Comparison of ENCODE assay signal across 35 mouse cellular contexts in genomic region chr13:93712362-93712761, GRCm38 (mm10). TPM values are rescaled to one million over a fixed set of nuclear protein-coding genes. Genes with fewer than 3 reads are reported as not detected.
"Had no signal": no experiment of that assay in that cellular context is flagged by ENCODE, and none has a peak within 500 bp of the region (broad histone marks: within the 10 kb centered on the region; RNA-seq: fewer than 3 reads in every experiment).

No protein-coding gene starts in this region.

- ATAC-seq: forebrain, embryonic 13.5 days; forebrain, embryonic 14.5 days; forebrain, embryonic 15.5 days; forebrain, embryonic 16.5 days; forebrain, postnatal 0 days had no signal

- H3K9ac ChIP-seq: embryonic facial prominence, embryonic 12.5 days; embryonic facial prominence, embryonic 13.5 days; embryonic facial prominence, embryonic 15.5 days; forebrain, embryonic 12.5 days; forebrain, embryonic 13.5 days; forebrain, embryonic 15.5 days; forebrain, postnatal 0 days had no signal

- H3K4me3 ChIP-seq: embryonic facial prominence, embryonic 10.5 days; embryonic facial prominence, embryonic 12.5 days; embryonic facial prominence, embryonic 13.5 days; embryonic facial prominence, embryonic 15.5 days; erythroblast, embryonic 14.5 days; forebrain, embryonic 10.5 days; forebrain, embryonic 12.5 days; forebrain, embryonic 13.5 days; forebrain, embryonic 15.5 days; gastrocnemius, adult 2 months had no signal

- H3K4me2 ChIP-seq: embryonic facial prominence, embryonic 12.5 days; embryonic facial prominence, embryonic 13.5 days; embryonic facial prominence, embryonic 15.5 days; forebrain, embryonic 12.5 days; forebrain, embryonic 13.5 days; forebrain, embryonic 15.5 days had no signal

- H3K27ac ChIP-seq: embryonic facial prominence, embryonic 10.5 days; embryonic facial prominence, embryonic 12.5 days; embryonic facial prominence, embryonic 13.5 days; embryonic facial prominence, embryonic 15.5 days; forebrain, embryonic 10.5 days; forebrain, embryonic 12.5 days; forebrain, embryonic 13.5 days; forebrain, embryonic 15.5 days; gastrocnemius, adult 2 months had no signal

- DNase-seq: cerebellum, adult 18-20 months; cerebellum, adult 2 months; cerebellum, adult 8-10 months; cerebellum, adult 9-10 months; cerebellum, adult 9-11 months; cerebellum, postnatal 10 days; cerebellum, postnatal 14 days; cerebellum, postnatal 25 days; cerebellum, postnatal 36 days; embryo, embryonic 11 days; forebrain, postnatal 0 days; gastrocnemius, adult 2 months; gastrocnemius, postnatal 10 days; gastrocnemius, postnatal 14 days; gastrocnemius, postnatal 25 days; gastrocnemius, postnatal 36 days; heart, adult 18-20 months had no signal

- H3K27me3 ChIP-seq: embryonic facial prominence, embryonic 12.5 days; embryonic facial prominence, embryonic 13.5 days; embryonic facial prominence, embryonic 15.5 days; forebrain, embryonic 12.5 days; forebrain, embryonic 13.5 days; forebrain, embryonic 15.5 days had no signal

- H3K36me3 ChIP-seq: embryonic facial prominence, embryonic 10.5 days; embryonic facial prominence, embryonic 12.5 days; embryonic facial prominence, embryonic 13.5 days; embryonic facial prominence, embryonic 15.5 days; forebrain, embryonic 10.5 days; forebrain, embryonic 12.5 days; forebrain, embryonic 15.5 days had no signal

- H3K4me1 ChIP-seq: embryonic facial prominence, embryonic 12.5 days; embryonic facial prominence, embryonic 15.5 days; forebrain, embryonic 12.5 days; forebrain, embryonic 13.5 days; forebrain, embryonic 15.5 days had no signal

- H3K9me3 ChIP-seq: embryonic facial prominence, embryonic 10.5 days; embryonic facial prominence, embryonic 12.5 days; embryonic facial prominence, embryonic 13.5 days; embryonic facial prominence, embryonic 15.5 days; forebrain, embryonic 10.5 days; forebrain, embryonic 12.5 days; forebrain, embryonic 13.5 days; forebrain, embryonic 15.5 days had no signal

RNA-seq across cellular contexts. Expression of gene Dmgdh, which starts 38.1 kb away (rescaled TPM):
- total RNA-seq: common myeloid progenitor, adult 5-6 weeks; gastrocnemius, adult 2 months; gastrocnemius, postnatal 10 days; gastrocnemius, postnatal 14 days; gastrocnemius, postnatal 25 days; gastrocnemius, postnatal 36 days; granulocyte monocyte progenitor cell, adult 5-6 weeks; heart, adult 18-20 months had no signal
- polyA plus RNA-seq: embryonic facial prominence, embryonic 11.5 days; embryonic facial prominence, embryonic 15.5 days; erythroblast, embryonic 14.5 days; forebrain, embryonic 10.5 days; gonadal fat pad, adult 2 months had no signal

RNA-seq across cellular contexts. Expression of gene Bhmt2, which starts 38.3 kb away (rescaled TPM):
- total RNA-seq: common myeloid progenitor, adult 5-6 weeks; gastrocnemius, adult 2 months; gastrocnemius, adult 8-10 months; gastrocnemius, postnatal 14 days; gastrocnemius, postnatal 25 days; gastrocnemius, postnatal 36 days; granulocyte monocyte progenitor cell, adult 5-6 weeks; heart, adult 18-20 months had no signal
- polyA plus RNA-seq: embryonic facial prominence, embryonic 11.5 days; embryonic facial prominence, embryonic 12.5 days; embryonic facial prominence, embryonic 13.5 days; embryonic facial prominence, embryonic 14.5 days; embryonic facial prominence, embryonic 15.5 days; forebrain, embryonic 11.5 days; forebrain, embryonic 12.5 days; forebrain, embryonic 13.5 days; forebrain, embryonic 14.5 days; forebrain, embryonic 15.5 days; forebrain, postnatal 0 days had no signal
